Mouse (Mus musculus): ENCODE measurements around the gene Plcd3. TPM values are rescaled to one million over a fixed set of nuclear protein-coding genes. Genes with fewer than 3 reads are reported as not detected.
A peak's percentile ranks its signal among the peaks of the same experiment; 100 is the strongest.

The Plcd3 gene
- polyA plus RNA-seq, 1 experiment from 2014 or later = 1.8 TPM

- peak overlapping the region; percentile 59 for H3K4me3 ChIP-seq
- under 1% methylated on average over 34 of the region's 34 CpGs for WGBS
- H3K27me3 ChIP-seq (ENCODE audit: low read depth, poor library complexity, severe bottlenecking) = peaks cover 33% of the 10 kb centered on the region
- peak; percentile 84 for DNase-seq (ENCODE audit: low spot score)
- H3K9me3 ChIP-seq (replicated peaks) = no peaks in the 10 kb centered on the region
- H3K27ac ChIP-seq = peak overlapping the region; percentile 91
- no peaks in the 10 kb centered on the region for H3K36me3 ChIP-seq
- peaks cover 61% of the 10 kb centered on the region for H3K4me1 ChIP-seq
Observed at GRCm38 (mm10) chr11:103115163-103116007, 13.9 kb upstream of the Plcd3 start.

GRCm38 (mm10) chr11:103114270-103114943 lies 12.9 kb upstream of the Plcd3 start:
- peak overlapping the region; percentile 59 for H3K4me3 ChIP-seq
- 87% methylated on average over 11 of the region's 11 CpGs for WGBS
- no peaks in the 10 kb centered on the region for H3K9me3 ChIP-seq (replicated peaks)
- H3K27me3 ChIP-seq (ENCODE audit: low read depth, poor library complexity, severe bottlenecking) = peaks cover 33% of the 10 kb centered on the region
- no peaks in the 10 kb centered on the region for H3K36me3 ChIP-seq
- peak overlapping the region; percentile 91 for H3K27ac ChIP-seq
- DNase-seq (ENCODE audit: low spot score) = no peak
- H3K4me1 ChIP-seq = peaks cover 61% of the 10 kb centered on the region

GRCm38 (mm10) chr11:103113771-103114170 lies 12.3 kb upstream of the Plcd3 start:
- no peak for DNase-seq (ENCODE audit: low spot score)
- peaks cover 59% of the 10 kb centered on the region for H3K4me1 ChIP-seq
- no peaks in the 10 kb centered on the region for H3K36me3 ChIP-seq
- H3K9me3 ChIP-seq (replicated peaks) = no peaks in the 10 kb centered on the region
- 76% methylated on average over 4 of the region's 4 CpGs for WGBS
- no peak overlapping the region for H3K27ac ChIP-seq
- peaks cover 33% of the 10 kb centered on the region for H3K27me3 ChIP-seq (ENCODE audit: low read depth, poor library complexity, severe bottlenecking)
- no peak overlapping the region for H3K4me3 ChIP-seq

- DNase-seq (ENCODE audit: low spot score) = no peak
- peak overlapping the region; percentile 81 for H3K27ac ChIP-seq
- peaks cover 33% of the 10 kb centered on the region for H3K27me3 ChIP-seq (ENCODE audit: low read depth, poor library complexity, severe bottlenecking)
- 38% methylated on average over 12 of the region's 12 CpGs for WGBS
- no peaks in the 10 kb centered on the region for H3K36me3 ChIP-seq
- H3K4me1 ChIP-seq = peaks cover 52% of the 10 kb centered on the region
- H3K4me3 ChIP-seq = peak overlapping the region; percentile 51
- no peaks in the 10 kb centered on the region for H3K9me3 ChIP-seq (replicated peaks)
Observed at GRCm38 (mm10) chr11:103113005-103113404, 11.5 kb upstream of the Plcd3 start.

- 14% methylated on average over 9 of the region's 9 CpGs for WGBS
Observed at GRCm38 (mm10) chr11:103112552-103112912, 11.1 kb upstream of the Plcd3 start.

GRCm38 (mm10) chr11:103111881-103112551 lies 10.6 kb upstream of the Plcd3 start:
- H3K27ac ChIP-seq = peak overlapping the region; percentile 81
- peak; percentile 72 for DNase-seq (ENCODE audit: low spot score)

More at GRCm38 (mm10) chr11:103112552-103112912, 11.1 kb upstream of the Plcd3 start:
- no peaks in the 10 kb centered on the region for H3K36me3 ChIP-seq
- peak overlapping the region; percentile 81 for H3K27ac ChIP-seq
- H3K27me3 ChIP-seq (ENCODE audit: low read depth, poor library complexity, severe bottlenecking) = peaks cover 33% of the 10 kb centered on the region
- no peak for DNase-seq (ENCODE audit: low spot score)
- H3K9me3 ChIP-seq (replicated peaks) = no peaks in the 10 kb centered on the region
- H3K4me1 ChIP-seq = peaks cover 48% of the 10 kb centered on the region
- peak overlapping the region; percentile 51 for H3K4me3 ChIP-seq

GRCm38 (mm10) chr11:103111301-103111700 lies 9.8 kb upstream of the Plcd3 start:
- peaks cover 33% of the 10 kb centered on the region for H3K27me3 ChIP-seq (ENCODE audit: low read depth, poor library complexity, severe bottlenecking)
- H3K27ac ChIP-seq = peak overlapping the region; percentile 81
- H3K36me3 ChIP-seq = no peaks in the 10 kb centered on the region
- H3K4me3 ChIP-seq = peak overlapping the region; percentile 51
- 11% methylated on average over 10 of the region's 10 CpGs for WGBS
- peaks cover 35% of the 10 kb centered on the region for H3K4me1 ChIP-seq
- peak; percentile 38 for DNase-seq (ENCODE audit: low spot score)
- no peaks in the 10 kb centered on the region for H3K9me3 ChIP-seq (replicated peaks)

More at GRCm38 (mm10) chr11:103111881-103112551, 10.6 kb upstream of the Plcd3 start:
- Histone ChIP-seq H3K4me1 (peaks cover 42% of the 10 kb centered on the region), H3K36me3 (no peaks in the 10 kb centered on the region), H3K4me3 (peak overlapping the region; percentile 51), H3K9me3 (replicated peaks) (no peaks in the 10 kb centered on the region), H3K27me3 (ENCODE audit: low read depth, poor library complexity, severe bottlenecking) (peaks cover 33% of the 10 kb centered on the region)
- 1% methylated on average over 28 of the region's 28 CpGs for WGBS

GRCm38 (mm10) chr11:103106386-103106785 lies 4.9 kb upstream of the Plcd3 start:
- 69% methylated on average over 4 of the region's 4 CpGs for WGBS
- peaks cover 38% of the 10 kb centered on the region for H3K4me1 ChIP-seq
- H3K27me3 ChIP-seq (ENCODE audit: low read depth, poor library complexity, severe bottlenecking) = peaks cover 54% of the 10 kb centered on the region
- H3K4me3 ChIP-seq = no peak overlapping the region
- no peak overlapping the region for H3K27ac ChIP-seq
- no peaks in the 10 kb centered on the region for H3K9me3 ChIP-seq (replicated peaks)
- no peaks in the 10 kb centered on the region for H3K36me3 ChIP-seq
- no peak for DNase-seq (ENCODE audit: low spot score)

- no peak overlapping the region; the same call in 1 of the 2 replicates for H3K27ac ChIP-seq
- 83% methylated on average over 6 of the region's 6 CpGs for WGBS
Observed at GRCm38 (mm10) chr11:103105810-103106209, 4.4 kb upstream of the Plcd3 start.

GRCm38 (mm10) chr11:103105180-103105725 lies 3.8 kb upstream of the Plcd3 start:
- Histone ChIP-seq H3K36me3 (no peaks in the 10 kb centered on the region), H3K4me1 (peaks cover 40% of the 10 kb centered on the region), H3K27me3 (ENCODE audit: low read depth, poor library complexity, severe bottlenecking) (peaks cover 57% of the 10 kb centered on the region), H3K9me3 (replicated peaks) (no peaks in the 10 kb centered on the region), H3K4me3 (no peak overlapping the region), H3K27ac (no peak overlapping the region)
- DNase-seq (ENCODE audit: low spot score) = no peak
- WGBS = 57% methylated on average over 14 of the region's 14 CpGs

More at GRCm38 (mm10) chr11:103105810-103106209, 4.4 kb upstream of the Plcd3 start:
- Histone ChIP-seq H3K9me3 (replicated peaks) (no peaks in the 10 kb centered on the region), H3K4me3 (no peak overlapping the region), H3K27me3 (ENCODE audit: low read depth, poor library complexity, severe bottlenecking) (peaks cover 54% of the 10 kb centered on the region), H3K36me3 (no peaks in the 10 kb centered on the region), H3K4me1 (peaks cover 40% of the 10 kb centered on the region)
- no peak for DNase-seq (ENCODE audit: low spot score)

- Histone ChIP-seq H3K27me3 (ENCODE audit: low read depth, poor library complexity, severe bottlenecking) (peaks cover 64% of the 10 kb centered on the region), H3K27ac (no peak overlapping the region), H3K9me3 (replicated peaks) (no peaks in the 10 kb centered on the region), H3K4me1 (peaks cover 40% of the 10 kb centered on the region), H3K36me3 (no peaks in the 10 kb centered on the region), H3K4me3 (no peak overlapping the region)
- DNase-seq (ENCODE audit: low spot score) = no peak
- WGBS = 84% methylated on average over 7 of the region's 7 CpGs
Observed at GRCm38 (mm10) chr11:103104469-103104868, 3.0 kb upstream of the Plcd3 start.

GRCm38 (mm10) chr11:103103621-103104020 lies 2.2 kb upstream of the Plcd3 start:
- DNase-seq (ENCODE audit: low spot score) = no peak
- peaks cover 49% of the 10 kb centered on the region for H3K4me1 ChIP-seq
- no peaks in the 10 kb centered on the region for H3K9me3 ChIP-seq (replicated peaks)
- 53% methylated on average over 8 of the region's 8 CpGs for WGBS
- peak overlapping the region; percentile 63 for H3K4me3 ChIP-seq
- H3K27me3 ChIP-seq (ENCODE audit: low read depth, poor library complexity, severe bottlenecking) = peaks cover 73% of the 10 kb centered on the region
- H3K27ac ChIP-seq = no peak overlapping the region
- H3K36me3 ChIP-seq = no peaks in the 10 kb centered on the region
